Mouse (Mus musculus) lung, postnatal 0 days (tissue): ENCODE data around the gene Bcam. TPM values are rescaled to one million over a fixed set of nuclear protein-coding genes. Genes with fewer than 3 reads are reported as not detected.
A peak's percentile ranks its signal among the peaks of the same experiment; 100 is the strongest.

ENCODE experiments used
- ATAC-seq: fragments of 200-750 bp; cut with Nextera tagmentation; 2 replicates; pipeline ENCODE4 v1.8.0; 2017; ENCODE audit warnings: moderate library complexity
- DNase-seq: peaks from one replicate; pipeline ENCODE4 v3.0.0-alpha.2; 2016; ENCODE audit warnings: low spot score
- H3K27ac ChIP-seq: fragments of 300-500 bp; sonication (generic); 2 replicates; pipeline ENCODE4 v1.5.1; 2014; ENCODE audit warnings: antibody characterized with exemption, mild to moderate bottlenecking, low read length, mixed read lengths
- H3K27me3 ChIP-seq: fragments of 300-500 bp; sonication (generic); replicated peaks from 2 replicates; pipeline ENCODE4 v1.6.1; 2014; ENCODE audit warnings: low read length, mixed read lengths; ENCODE audit not compliant: insufficient read depth
- H3K36me3 ChIP-seq: fragments of 300-500 bp; sonication (generic); 2 replicates; pipeline ENCODE4 v1.6.1; 2014; ENCODE audit warnings: low read length, mixed read lengths; ENCODE audit not compliant: insufficient read depth
- H3K4me1 ChIP-seq: fragments of 300-500 bp; sonication (generic); 2 replicates; pipeline ENCODE4 v1.6.1; 2014; ENCODE audit warnings: antibody characterized with exemption, low read depth, low read length, mixed read lengths; ENCODE audit not compliant: insufficient read depth
- H3K4me2 ChIP-seq: fragments of 300-500 bp; sonication (generic); replicated peaks from 2 replicates; pipeline ENCODE4 v1.6.1; 2014; ENCODE audit warnings: low read depth, mild to moderate bottlenecking, low read length, moderate library complexity, mixed read lengths
- H3K4me3 ChIP-seq: fragments of 300-500 bp; sonication (generic); 2 replicates; pipeline ENCODE4 v1.5.1; 2014; ENCODE audit warnings: low read depth, low read length
- H3K9ac ChIP-seq: fragments of 300-500 bp; sonication (generic); replicated peaks from 2 replicates; pipeline ENCODE4 v1.6.1; 2014; ENCODE audit warnings: low read depth, mild to moderate bottlenecking
- H3K9me3 ChIP-seq: fragments of 300-500 bp; sonication (generic); 2 replicates; pipeline ENCODE4 v1.6.1; 2016; ENCODE audit warnings: low read length, mixed read lengths
- CTCF ChIP-seq: IDR thresholded peaks from 2 replicates; pipeline ENCODE4 v1.5.1; 2016; ENCODE audit warnings: antibody characterized with exemption, mild to moderate bottlenecking
- EP300 ChIP-seq: IDR thresholded peaks from 2 replicates; pipeline ENCODE4 v1.6.1; 2016; ENCODE audit warnings: antibody characterized with exemption, mild to moderate bottlenecking, control low read depth
- WGBS: fragments of 180-500 bp; shearing (Covaris S2); extraction: QIAGEN DNeasy Blood & Tissue Kit; methylation state at CpG from one replicate; pipeline ENCODE4 v1.1.7; 2014; 5-methylcytosine and 5-hydroxymethylcytosine counted together
- polyA plus RNA-seq: library from polyadenylated mRNA; unstranded; fragments of >200 nt; fragmentation: Nextera tagmentation; extraction: Ambion mirVana; gene quantifications from 2 replicates; pipeline ENCODE4 v1.2.1, GENCODE M21; 2015

Bcam gene
- polyA plus RNA-seq, 1 experiment from 2014 or later: 477 TPM

DNA sequence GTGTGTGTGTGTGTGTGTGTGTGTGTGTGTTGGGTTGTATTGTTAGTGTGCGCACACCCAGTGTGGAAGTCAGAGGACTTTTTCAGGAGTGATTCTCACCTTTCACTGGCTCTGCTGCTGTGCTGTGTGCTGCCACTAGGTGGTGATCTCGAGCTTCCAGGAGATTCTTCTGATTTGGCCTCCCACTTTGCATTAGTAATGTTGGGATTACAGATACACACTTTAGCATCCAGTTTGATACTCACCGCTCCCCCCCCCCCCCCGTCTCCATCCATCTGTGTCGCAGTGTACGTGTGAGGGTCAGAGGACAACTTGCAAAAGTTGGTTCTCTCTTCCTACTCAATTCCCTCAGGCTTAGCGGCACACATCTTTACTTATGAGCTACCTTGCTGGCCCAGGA lies 32.2 kb upstream of the Bcam start:
- Histone ChIP-seq H3K4me1 (no peaks in the 10 kb centered on the region), H3K36me3 (no peaks in the 10 kb centered on the region), H3K27me3 (no peaks in the 10 kb centered on the region), H3K9ac (no peak overlapping the region), H3K4me2 (no peak overlapping the region), H3K4me3 (no peak overlapping the region), H3K27ac (no peak overlapping the region), H3K9me3 (no peaks in the 10 kb centered on the region)
- TF ChIP-seq EP300 (no peak), CTCF (peak; percentile 95)
- ATAC-seq: 0 out of 2 replicates have a peak, but pooled peaks have one; percentile 19
- WGBS: 18% methylated on average over 6 of the region's 7 CpGs
- peak; percentile 73 for DNase-seq

DNA sequence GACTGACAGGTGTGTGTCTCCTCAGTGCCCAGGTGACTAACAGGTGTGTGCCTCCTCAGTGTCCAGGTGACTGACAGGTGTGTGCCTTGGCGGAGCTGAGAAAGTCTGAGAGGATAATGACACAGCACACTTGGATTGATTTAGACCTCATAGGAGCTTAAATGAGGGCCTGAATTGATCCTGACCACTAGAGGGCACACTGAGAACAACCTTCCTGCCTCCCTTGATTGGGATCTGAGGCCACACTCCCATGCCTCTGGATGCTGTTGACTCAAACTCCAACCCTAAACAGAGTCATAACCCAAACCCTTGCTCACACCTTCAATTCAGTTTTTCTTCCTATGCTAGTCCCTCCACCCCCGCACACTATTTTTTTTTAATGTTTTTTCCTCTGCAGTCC lies 29.9 kb upstream of the Bcam start:
- ATAC-seq: no peak
- Histone ChIP-seq H3K36me3 (no peaks in the 10 kb centered on the region), H3K9ac (no peak overlapping the region), H3K4me2 (no peak overlapping the region), H3K27me3 (peaks cover 4% of the 10 kb centered on the region; the same call in 1 of the 2 replicates), H3K9me3 (no peaks in the 10 kb centered on the region), H3K27ac (no peak overlapping the region), H3K4me1 (no peaks in the 10 kb centered on the region), H3K4me3 (no peak overlapping the region)
- WGBS: 32% methylated on average over 2 of the region's 2 CpGs
- TF ChIP-seq CTCF (peak; percentile 87), EP300 (no peak)
- peak; percentile 76 for DNase-seq

- peak; percentile 95 for ATAC-seq
- peak within 1 kb of the TSS; percentile 86 for H3K27ac ChIP-seq
- TF ChIP-seq EP300 (peak; percentile 64), CTCF (peak; percentile 93)
Measured at GRCm38 (mm10) chr7:19796697-19797588, 26.1 kb upstream of the Bcam start, which contains the start of gene Cblc. Gene Cblc (minus strand): TSS chr7:19796809.

DNA sequence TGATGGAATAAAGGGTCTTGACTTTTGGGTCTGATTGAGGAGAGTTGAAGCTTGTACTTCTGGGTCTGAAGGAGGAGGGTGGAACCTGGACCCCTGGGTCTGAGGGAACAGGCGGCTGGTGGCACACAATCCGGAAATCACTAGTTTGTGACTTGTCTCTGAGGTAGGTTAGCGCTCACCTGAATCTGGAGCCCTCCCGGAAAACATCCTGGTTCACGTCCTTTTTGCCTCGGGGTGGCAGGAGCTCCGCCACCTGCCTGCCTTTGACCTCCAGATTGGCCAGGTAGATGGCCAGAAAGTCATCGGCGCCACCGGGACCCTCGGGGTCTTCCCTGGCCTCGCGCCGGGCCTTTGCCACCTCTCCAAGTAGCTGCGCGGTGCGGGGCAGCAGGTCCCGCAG lies 25.4 kb upstream of the Bcam start:
- Histone ChIP-seq H3K4me2 (peak overlapping the region; percentile 66), H3K4me1 (no peaks in the 10 kb centered on the region), H3K27ac (peak overlapping the region; percentile 86), H3K9ac (peak overlapping the region; percentile 41; the same call in 1 of the 2 replicates), H3K36me3 (no peaks in the 10 kb centered on the region), H3K9me3 (no peaks in the 10 kb centered on the region), H3K27me3 (peaks cover 4% of the 10 kb centered on the region; the same call in 1 of the 2 replicates), H3K4me3 (peak overlapping the region; percentile 40)
- TF ChIP-seq EP300 (no peak), CTCF (no peak)
- 7% methylated on average over 16 of the region's 18 CpGs for WGBS
- DNase-seq: no peak
- ATAC-seq: no peak

More at GRCm38 (mm10) chr7:19796697-19797588, 26.1 kb upstream of the Bcam start, which contains the start of gene Cblc:
- Histone ChIP-seq H3K4me1 (no peaks in the 10 kb centered on the region), H3K4me3 (peak within 1 kb of the TSS; percentile 40), H3K4me2 (peak within 1 kb of the TSS; percentile 66), H3K9ac (peak within 1 kb of the TSS; percentile 41; the same call in 1 of the 2 replicates), H3K27me3 (peaks cover 4% of the 10 kb centered on the region; the same call in 1 of the 2 replicates), H3K36me3 (no peaks in the 10 kb centered on the region), H3K9me3 (no peaks in the 10 kb centered on the region)
- DNase-seq: peak; percentile 92
- 3% methylated on average over 29 of the region's 32 CpGs for WGBS

- H3K4me3 ChIP-seq: no peak overlapping the region
- no peak overlapping the region for H3K27ac ChIP-seq
- WGBS: 63% methylated on average over 2 of the region's 2 CpGs
- TF ChIP-seq CTCF: no peak
- TF ChIP-seq EP300: no peak
- H3K9ac ChIP-seq: no peak overlapping the region
- ATAC-seq (no peak), DNase-seq (no peak)
- H3K36me3 ChIP-seq: no peaks in the 10 kb centered on the region
- H3K9me3 ChIP-seq: no peaks in the 10 kb centered on the region
- no peak overlapping the region for H3K4me2 ChIP-seq
- peaks cover 4% of the 10 kb centered on the region; the same call in 1 of the 2 replicates for H3K27me3 ChIP-seq
- no peaks in the 10 kb centered on the region for H3K4me1 ChIP-seq
Measured at GRCm38 (mm10) chr7:19795236-19795635, 24.4 kb upstream of the Bcam start.
